Mouse (Mus musculus): Measurements from ENCODE around the gene Sbk1. TPM values are rescaled to one million over a fixed set of nuclear protein-coding genes. Genes with fewer than 3 reads are reported as not detected.

The Sbk1 gene
- total and polyA plus RNA-seq, 3 experiments: 1.6 to 4.5 (median 4.2) TPM

GRCm38 (mm10) chr7:126288104-126288497 is 15.7 kb downstream of the Sbk1 start:
- Histone ChIP-seq H3K4me1 (ENCODE audit: control insufficient read depth in 1 of 2, insufficient read depth in 2 of 2) (peaks cover 33 to 60% of the 10 kb centered on the region in 2 experiments), H3K27me3 (replicated peaks) (no peaks in the 10 kb centered on the region), H3K36me3 (replicated peaks in 1 of 2; ENCODE audit: control insufficient read depth in 1 of 2, insufficient read depth in 1 of 2, low read length in 1 of 2) (peaks cover 5 to 14% of the 10 kb centered on the region in 2 experiments), H3K4me2 (ENCODE audit: insufficient read depth, low read depth, poor library complexity, severe bottlenecking) (no peak overlapping the region), H3K27ac (ENCODE audit: insufficient read depth, low read depth) (no peak overlapping the region), H3K9me3 (replicated peaks; ENCODE audit: low read length) (no peaks in the 10 kb centered on the region), H3K79me2 (replicated peaks; ENCODE audit: control insufficient read depth, extremely low read depth, insufficient read depth, poor library complexity, severe bottlenecking) (no peaks in the 10 kb centered on the region), H3K4me3 (replicated peaks in 1 of 3; ENCODE audit: low read depth in 2 of 3, low read length in 2 of 3, poor library complexity in 1 of 3) (no peak overlapping the region), H3K9ac (ENCODE audit: insufficient read depth, low read depth) (no peak overlapping the region)
- dilution Hi-C loops (cut with MboI; ENCODE audit: extremely low pct_ligation_motif_present, extremely low pct_unique_long_range_greater_than_20kb, low sequenced_read_pairs) (no loop called here), in situ Hi-C loops (cut with MboI; ENCODE audit: low pct_ligation_motif_present, low pct_unique_long_range_greater_than_20kb, low sequenced_read_pairs) (no loop called here)
- TF ChIP-seq MXI1 (IDR thresholded peaks at IDR 0.05; ENCODE audit: low read depth, low read length) (no peak), CTCF (conservative IDR thresholded peaks at IDR 0.05 in 1 of 2, IDR thresholded peaks at IDR 0.05 in 1 of 2; ENCODE audit: low read depth in 2 of 2, low read length in 2 of 2) (no peak), ETS1 (conservative IDR thresholded peaks at IDR 0.05; ENCODE audit: low read depth, low read length) (no peak), SMC3 (IDR thresholded peaks at IDR 0.05; ENCODE audit: low read depth, low read length) (no peak), MEF2A (IDR thresholded peaks at IDR 0.05; ENCODE audit: borderline replicate concordance, low read depth, low read length) (no peak), TBP (conservative IDR thresholded peaks at IDR 0.05; ENCODE audit: low read depth, low read length) (no peak), ZNF384 (IDR thresholded peaks at IDR 0.05; ENCODE audit: low read depth, low read length) (no peak)
- DNase-seq (ENCODE audit: extremely low read depth): no peak

- dilution Hi-C loops (cut with MboI; ENCODE audit: extremely low pct_ligation_motif_present, extremely low pct_unique_long_range_greater_than_20kb, low sequenced_read_pairs): no loop called here
- H3K27me3 ChIP-seq (replicated peaks): no peaks in the 10 kb centered on the region
- in situ Hi-C loops (cut with MboI; ENCODE audit: low pct_ligation_motif_present, low pct_unique_long_range_greater_than_20kb, low sequenced_read_pairs): no loop called here
These were observed 16.2 kb downstream of the Sbk1 start for GRCm38 (mm10) chr7:126288571-126289091.

GRCm38 (mm10) chr7:126289371-126289770 is 17.0 kb downstream of the Sbk1 start:
- Histone ChIP-seq H3K9me3 (replicated peaks; ENCODE audit: low read length) (no peaks in the 10 kb centered on the region), H3K4me2 (ENCODE audit: insufficient read depth, low read depth, poor library complexity, severe bottlenecking) (no peak overlapping the region), H3K27ac (ENCODE audit: insufficient read depth, low read depth) (no peak overlapping the region), H3K79me2 (replicated peaks; ENCODE audit: control insufficient read depth, extremely low read depth, insufficient read depth, poor library complexity, severe bottlenecking) (no peaks in the 10 kb centered on the region), H3K4me1 (ENCODE audit: control insufficient read depth in 1 of 2, insufficient read depth in 2 of 2) (peaks cover 29 to 47% of the 10 kb centered on the region in 2 experiments), H3K27me3 (replicated peaks) (no peaks in the 10 kb centered on the region), H3K9ac (ENCODE audit: insufficient read depth, low read depth) (no peak overlapping the region), H3K4me3 (replicated peaks in 1 of 3; ENCODE audit: low read depth in 2 of 3, low read length in 2 of 3, poor library complexity in 1 of 3) (no peak overlapping the region), H3K36me3 (replicated peaks in 1 of 2; ENCODE audit: control insufficient read depth in 1 of 2, insufficient read depth in 1 of 2, low read length in 1 of 2) (peaks cover 5 to 17% of the 10 kb centered on the region in 2 experiments)
- TF ChIP-seq GABPA (IDR thresholded peaks at IDR 0.05; ENCODE audit: insufficient replicate concordance, low read depth, low read length) (no peak), EP300 (IDR thresholded peaks at IDR 0.05; ENCODE audit: low read length) (no peak), CHD1 (IDR thresholded peaks at IDR 0.05; ENCODE audit: low read depth, low read length) (no peak), MYC (IDR thresholded peaks at IDR 0.05; ENCODE audit: low read depth, low read length) (no peak), IRF4 (IDR thresholded peaks at IDR 0.05; ENCODE audit: low read depth, low read length) (no peak), TCF12 (IDR thresholded peaks at IDR 0.05; ENCODE audit: low read depth, low read length) (no peak), RCOR1 (conservative IDR thresholded peaks at IDR 0.05; ENCODE audit: low read depth, low read length) (no peak), POLR2AphosphoS2 (IDR thresholded peaks at IDR 0.05; ENCODE audit: low read depth, low read length) (no peak), KAT2A (IDR thresholded peaks at IDR 0.05; ENCODE audit: insufficient replicate concordance, low read length) (no peak), ZMIZ1 (IDR thresholded peaks at IDR 0.05; ENCODE audit: low read depth, low read length) (no peak), ZNF384 (IDR thresholded peaks at IDR 0.05; ENCODE audit: low read depth, low read length) (no peak), JUND (conservative IDR thresholded peaks at IDR 0.05; ENCODE audit: low read depth, low read length) (no peak), ZKSCAN1 (IDR thresholded peaks at IDR 0.05; ENCODE audit: borderline replicate concordance, low read depth, low read length) (no peak)
- no peak for DNase-seq (ENCODE audit: extremely low read depth)
- in situ Hi-C loops (cut with MboI; ENCODE audit: low pct_ligation_motif_present, low pct_unique_long_range_greater_than_20kb, low sequenced_read_pairs): no loop called here
- dilution Hi-C loops (cut with MboI; ENCODE audit: extremely low pct_ligation_motif_present, extremely low pct_unique_long_range_greater_than_20kb, low sequenced_read_pairs): no loop called here

More at GRCm38 (mm10) chr7:126288571-126289091, 16.2 kb downstream of the Sbk1 start:
- TF ChIP-seq IRF4 (IDR thresholded peaks at IDR 0.05; ENCODE audit: low read depth, low read length): peak; percentile 72; the same call in 1 of the 2 replicates
- peak; percentile 64 for TF ChIP-seq EP300 (IDR thresholded peaks at IDR 0.05; ENCODE audit: low read length)
- TF ChIP-seq MYC (IDR thresholded peaks at IDR 0.05; ENCODE audit: low read depth, low read length): no peak
- no peak overlapping the region for H3K9ac ChIP-seq (ENCODE audit: insufficient read depth, low read depth)
- no peak overlapping the region for H3K4me3 ChIP-seq (replicated peaks in 1 of 3; ENCODE audit: low read depth in 2 of 3, low read length in 2 of 3, poor library complexity in 1 of 3)
- peaks cover 29 to 55% of the 10 kb centered on the region in 2 experiments for H3K4me1 ChIP-seq (ENCODE audit: control insufficient read depth in 1 of 2, insufficient read depth in 2 of 2)
- DNase-seq (ENCODE audit: extremely low read depth): no peak
- no peaks in the 10 kb centered on the region for H3K79me2 ChIP-seq (replicated peaks; ENCODE audit: control insufficient read depth, extremely low read depth, insufficient read depth, poor library complexity, severe bottlenecking)
- H3K36me3 ChIP-seq (replicated peaks in 1 of 2; ENCODE audit: control insufficient read depth in 1 of 2, insufficient read depth in 1 of 2, low read length in 1 of 2): peaks cover 5 to 17% of the 10 kb centered on the region in 2 experiments
- no peak overlapping the region for H3K27ac ChIP-seq (ENCODE audit: insufficient read depth, low read depth)
- no peaks in the 10 kb centered on the region for H3K9me3 ChIP-seq (replicated peaks; ENCODE audit: low read length)
- H3K4me2 ChIP-seq (ENCODE audit: insufficient read depth, low read depth, poor library complexity, severe bottlenecking): no peak overlapping the region

Data from CH12.LX (cell line).